Mouse (Mus musculus) forebrain, postnatal 0 days (tissue): ENCODE results near the gene Swsap1. TPM values are rescaled to one million over a fixed set of nuclear protein-coding genes. Genes with fewer than 3 reads are reported as not detected.

Experiments
- ATAC-seq: fragments of 200-750 bp; cut with Nextera tagmentation; 2 replicates; pipeline ENCODE4 v1.8.0; 2017; ENCODE audit warnings: mild to moderate bottlenecking, moderate library complexity
- DNase-seq: peaks from one replicate; pipeline ENCODE4 v3.0.0-alpha.2; 2015
- H3K27ac ChIP-seq: fragments of 300-500 bp; sonication (generic); 2 replicates; pipeline ENCODE4 v1.5.1; 2014; ENCODE audit warnings: low read depth, mild to moderate bottlenecking, antibody characterized with exemption, low read length, moderate library complexity, mixed read lengths
- H3K27me3 ChIP-seq: fragments of 300-500 bp; sonication (generic); 2 replicates; pipeline ENCODE4 v1.6.1; 2014; ENCODE audit warnings: mild to moderate bottlenecking, low read length, mixed read lengths; ENCODE audit not compliant: insufficient read depth
- H3K36me3 ChIP-seq: fragments of 300-500 bp; sonication (generic); 2 replicates; pipeline ENCODE4 v1.6.1; 2014; ENCODE audit warnings: mild to moderate bottlenecking, moderate library complexity; ENCODE audit not compliant: insufficient read depth
- H3K4me1 ChIP-seq: fragments of 300-500 bp; sonication (generic); 2 replicates; pipeline ENCODE4 v1.6.1; 2014; ENCODE audit warnings: antibody characterized with exemption; ENCODE audit not compliant: insufficient read depth
- H3K4me2 ChIP-seq: fragments of 300-500 bp; sonication (generic); 2 replicates; pipeline ENCODE4 v1.6.1; 2014; ENCODE audit warnings: low read depth, mild to moderate bottlenecking, moderate library complexity
- H3K4me3 ChIP-seq: fragments of 300-500 bp; sonication (generic); 2 replicates; pipeline ENCODE4 v1.5.1; 2014; ENCODE audit warnings: low read depth, low read length, mixed read lengths
- H3K9ac ChIP-seq: fragments of 300-500 bp; sonication (generic); 2 replicates; pipeline ENCODE4 v1.6.1; 2014; ENCODE audit warnings: mild to moderate bottlenecking
- H3K9me3 ChIP-seq: fragments of 300-500 bp; sonication (generic); 2 replicates; pipeline ENCODE4 v1.6.1; 2016; ENCODE audit warnings: low read length
- CTCF ChIP-seq: sonication (generic); IDR thresholded peaks from 2 replicates; pipeline ENCODE4 v1.5.1; 2016; ENCODE audit warnings: antibody characterized with exemption, control low read depth, low read depth
- WGBS: fragments of 180-500 bp; shearing (Covaris S2); extraction: QIAGEN DNeasy Blood & Tissue Kit; methylation state at CpG from one replicate; pipeline ENCODE4 v1.1.7; 2014; 5-methylcytosine and 5-hydroxymethylcytosine counted together
- polyA plus RNA-seq: library from polyadenylated mRNA; unstranded; fragments of >200 nt; fragmentation: Nextera tagmentation; extraction: Ambion mirVana; gene quantifications from 2 replicates; pipeline ENCODE4 v1.2.1, GENCODE M21; 2015
- total RNA-seq: library from RNA; depleted of rRNA; stranded (reverse); fragments of >200 nt; gene quantifications from 2 replicates; pipeline ENCODE4 v1.2.3, GENCODE M21; 2014

Swsap1 gene
- total and polyA plus RNA-seq, 2 experiments from 2014 or later: 7.3 to 37.7 TPM

- no peaks in the 10 kb centered on the region for H3K9me3 ChIP-seq
- peaks cover 25% of the 10 kb centered on the region for H3K27me3 ChIP-seq
- whole genome bisulfite sequencing: under 1% methylated on average over 15 of the region's 15 CpGs
- H3K4me1 ChIP-seq: 0 out of 2 replicates have a peak, but pooled peaks cover 4% of the 10 kb centered on the region
- H3K36me3 ChIP-seq: no peaks in the 10 kb centered on the region; the same call in 1 of the 2 replicates
- H3K4me3 ChIP-seq: peak overlapping the region; percentile 38
- ATAC-seq (peak; percentile 35; the same call in 1 of the 2 replicates), DNase-seq (no peak)
- H3K9ac ChIP-seq: peak overlapping the region; percentile 22
- TF ChIP-seq CTCF: no peak
- H3K4me2 ChIP-seq: peak overlapping the region; percentile 72
- H3K27ac ChIP-seq: no peak overlapping the region
Observed at GRCm38 (mm10) chr9:21962010-21962409, 6.5 kb downstream of the Swsap1 start.

GRCm38 (mm10) chr9:21962416-21963059 lies 7.0 kb downstream of the Swsap1 start:
- Histone ChIP-seq H3K4me3 (peak overlapping the region; percentile 38), H3K9me3 (no peaks in the 10 kb centered on the region), H3K27ac (no peak overlapping the region), H3K9ac (peak overlapping the region; percentile 22; the same call in 1 of the 2 replicates), H3K4me2 (peak overlapping the region; percentile 72), H3K36me3 (no peaks in the 10 kb centered on the region; the same call in 1 of the 2 replicates), H3K4me1 (0 out of 2 replicates have a peak, but pooled peaks cover 4% of the 10 kb centered on the region), H3K27me3 (peaks cover 25% of the 10 kb centered on the region)
- peak; percentile 41 for TF ChIP-seq CTCF
- ATAC-seq: peak; percentile 86
- DNase-seq: peak; percentile 62
- 4% methylated on average over 34 of the region's 34 CpGs for WGBS

GRCm38 (mm10) chr9:21963417-21963816 lies 7.9 kb downstream of the Swsap1 start, which contains the start of gene Epor:
Gene Epor, minus strand, starts transcription at chr9:21963506.
- no peaks in the 10 kb centered on the region for H3K9me3 ChIP-seq
- 0 out of 2 replicates have a peak, but pooled peaks cover 4% of the 10 kb centered on the region for H3K4me1 ChIP-seq
- no peak within 1 kb of the TSS for H3K27ac ChIP-seq
- 31% methylated on average over 8 of the region's 8 CpGs for WGBS
- peaks cover 25% of the 10 kb centered on the region for H3K27me3 ChIP-seq
- H3K9ac ChIP-seq: peak within 1 kb of the TSS; percentile 22; the same call in 1 of the 2 replicates
- peak within 1 kb of the TSS; percentile 72 for H3K4me2 ChIP-seq
- 0 out of 2 replicates have a peak, but pooled peaks have one; percentile 5 for ATAC-seq
- peak within 1 kb of the TSS; percentile 38 for H3K4me3 ChIP-seq
- no peak for DNase-seq
- no peak for TF ChIP-seq CTCF
- H3K36me3 ChIP-seq: no peaks in the 10 kb centered on the region; the same call in 1 of the 2 replicates

GRCm38 (mm10) chr9:21968883-21969282 lies 13.3 kb downstream of the Swsap1 start:
- ATAC-seq (no peak), DNase-seq (no peak)
- no peak overlapping the region for H3K4me2 ChIP-seq
- no peaks in the 10 kb centered on the region for H3K4me1 ChIP-seq
- no peaks in the 10 kb centered on the region for H3K9me3 ChIP-seq
- H3K27ac ChIP-seq: no peak overlapping the region
- no peak overlapping the region for H3K9ac ChIP-seq
- H3K4me3 ChIP-seq: no peak overlapping the region
- TF ChIP-seq CTCF: no peak
- WGBS: 77% methylated on average over 6 of the region's 6 CpGs
- H3K27me3 ChIP-seq: no peaks in the 10 kb centered on the region
- no peaks in the 10 kb centered on the region for H3K36me3 ChIP-seq

GRCm38 (mm10) chr9:21969304-21969703 lies 13.7 kb downstream of the Swsap1 start:
- 91% methylated on average over 4 of the region's 4 CpGs for WGBS
- no peaks in the 10 kb centered on the region for H3K4me1 ChIP-seq
- TF ChIP-seq CTCF: no peak
- ATAC-seq: no peak
- no peaks in the 10 kb centered on the region for H3K9me3 ChIP-seq
- H3K9ac ChIP-seq: no peak overlapping the region
- H3K4me3 ChIP-seq: no peak overlapping the region
- no peak overlapping the region for H3K4me2 ChIP-seq
- H3K27ac ChIP-seq: no peak overlapping the region
- H3K27me3 ChIP-seq: no peaks in the 10 kb centered on the region
- H3K36me3 ChIP-seq: no peaks in the 10 kb centered on the region
- no peak for DNase-seq

- DNase-seq: no peak
- Histone ChIP-seq H3K27ac (no peak overlapping the region), H3K4me2 (no peak overlapping the region), H3K4me3 (no peak overlapping the region), H3K4me1 (no peaks in the 10 kb centered on the region), H3K9ac (no peak overlapping the region), H3K36me3 (no peaks in the 10 kb centered on the region), H3K27me3 (no peaks in the 10 kb centered on the region), H3K9me3 (no peaks in the 10 kb centered on the region)
- ATAC-seq: no peak
- WGBS: 77% methylated on average over 10 of the region's 10 CpGs
- no peak for TF ChIP-seq CTCF
Observed at GRCm38 (mm10) chr9:21976626-21977175, 21.1 kb downstream of the Swsap1 start.

- Histone ChIP-seq H3K9me3 (no peaks in the 10 kb centered on the region), H3K4me3 (no peak overlapping the region), H3K4me1 (no peaks in the 10 kb centered on the region), H3K9ac (no peak overlapping the region), H3K36me3 (no peaks in the 10 kb centered on the region), H3K4me2 (no peak overlapping the region), H3K27me3 (no peaks in the 10 kb centered on the region), H3K27ac (no peak overlapping the region)
- no peak for TF ChIP-seq CTCF
- peak; percentile 38; the same call in 1 of the 2 replicates for ATAC-seq
- 61% methylated on average over 5 of the region's 5 CpGs for WGBS
- no peak for DNase-seq
Observed at GRCm38 (mm10) chr9:21977331-21977730, 21.8 kb downstream of the Swsap1 start.
